In the genomic region with DNA sequence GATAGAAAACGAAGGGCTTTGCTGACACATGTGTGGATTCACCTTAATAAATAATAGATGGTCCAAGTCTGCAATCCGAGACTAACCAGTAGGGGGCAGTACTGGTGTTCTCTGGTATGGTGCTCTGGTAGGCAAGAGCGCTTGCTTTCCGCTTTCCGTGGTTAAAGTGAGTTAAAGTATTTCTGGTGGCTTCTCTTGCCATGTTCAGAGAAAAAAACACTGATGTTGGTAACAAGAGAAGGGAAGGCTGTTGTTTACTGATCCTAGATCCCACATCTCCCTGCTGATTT, we compare ENCODE assay signal across 8 mouse cellular contexts.
DNase-seq lines count a peak whose midpoint lies in the region; TF ChIP-seq lines count a peak whose summit lies in the region.

No protein-coding gene starts in this region.

- TF ChIP-seq POLR2A in ES-Bruce4 (IDR thresholded peaks at IDR 0.05; ENCODE audit: insufficient read depth, low read length), result no peak

- TF ChIP-seq EP300 in ES-Bruce4 (IDR thresholded peaks at IDR 0.05; ENCODE audit: insufficient read depth, low read depth, low read length), result no peak

- DNase-seq in kidney, adult 8-10 months, result peak; percentile 12 to 57
- no peak for DNase-seq in kidney, postnatal 14 days
- peak; percentile 11 for DNase-seq in NIH3T3 (ENCODE audit: low read depth)
- peak; percentile 15 to 54 for DNase-seq in kidney, postnatal 36 days
- no peak for DNase-seq in natural killer cell, adult 2 months (ENCODE audit: low spot score in 2 of 2)
- no peak for DNase-seq in layer of hippocampus, postnatal 14 days (ENCODE audit: low spot score in 2 of 2)
- no peak for DNase-seq in ovary, postnatal 14 days (ENCODE audit: low spot score)

- H3K27me3 ChIP-seq in ES-Bruce4 (ENCODE audit: control insufficient read depth, insufficient read depth, low read length, poor library complexity, severe bottlenecking), result no peaks in the 10 kb centered on the region

- TF ChIP-seq CTCF in ES-Bruce4 (IDR thresholded peaks at IDR 0.05; ENCODE audit: low read depth, low read length), result peak; percentile 39

- no peak overlapping the region for H3K4me3 ChIP-seq in ES-Bruce4 (ENCODE audit: low read depth, low read length)

- H3K4me1 ChIP-seq in ES-Bruce4 (ENCODE audit: control insufficient read depth, insufficient read depth, low read length), result no peaks in the 10 kb centered on the region

- 0 out of 2 replicates have a peak, but pooled peaks cover 3% of the 10 kb centered on the region for H3K9me3 ChIP-seq in ES-Bruce4 (replicated peaks; ENCODE audit: control insufficient read depth, insufficient read depth, low read length, poor library complexity, severe bottlenecking)

- H3K9ac ChIP-seq in ES-Bruce4 (ENCODE audit: low read depth, poor library complexity, severe bottlenecking), result no peak overlapping the region

- H3K27ac ChIP-seq in ES-Bruce4 (ENCODE audit: insufficient read depth, low read length), result no peak overlapping the region

- no peaks in the 10 kb centered on the region for H3K36me3 ChIP-seq in ES-Bruce4 (ENCODE audit: control insufficient read depth, insufficient read depth, low read length, poor library complexity, severe bottlenecking)

Comparison
In these comparisons a context has a peak if more than half of its experiments do, and no peak if none do; other contexts are left out.
1. DNase-seq: peak in kidney, adult 8-10 months (2 of 2), NIH3T3 (single experiment) and kidney, postnatal 36 days (2 of 2); none in kidney, postnatal 14 days (single experiment), natural killer cell, adult 2 months (0 of 2), layer of hippocampus, postnatal 14 days (0 of 2) and ovary, postnatal 14 days (single experiment).